Mouse (Mus musculus) cerebellum, postnatal 4 days (tissue): ENCODE results near the gene Zbtb20.

ENCODE experiments used
- DNase-seq, 2 experiments: peaks; one replicate each; pipeline ENCODE4 v3.0.0; 2022; ENCODE audit warnings: low spot score in 2 of 2, mixed read lengths in 1 of 2

Gene Zbtb20

GRCm38 (mm10) chr16:43561956-43562355 lies 686.3 kb downstream of the Zbtb20 start:
- no peak for DNase-seq

- no peak for DNase-seq
Measured at GRCm38 (mm10) chr16:43565872-43566271, 690.2 kb downstream of the Zbtb20 start.

GRCm38 (mm10) chr16:43566511-43566910 lies 690.8 kb downstream of the Zbtb20 start:
- no peak for DNase-seq

DNA sequence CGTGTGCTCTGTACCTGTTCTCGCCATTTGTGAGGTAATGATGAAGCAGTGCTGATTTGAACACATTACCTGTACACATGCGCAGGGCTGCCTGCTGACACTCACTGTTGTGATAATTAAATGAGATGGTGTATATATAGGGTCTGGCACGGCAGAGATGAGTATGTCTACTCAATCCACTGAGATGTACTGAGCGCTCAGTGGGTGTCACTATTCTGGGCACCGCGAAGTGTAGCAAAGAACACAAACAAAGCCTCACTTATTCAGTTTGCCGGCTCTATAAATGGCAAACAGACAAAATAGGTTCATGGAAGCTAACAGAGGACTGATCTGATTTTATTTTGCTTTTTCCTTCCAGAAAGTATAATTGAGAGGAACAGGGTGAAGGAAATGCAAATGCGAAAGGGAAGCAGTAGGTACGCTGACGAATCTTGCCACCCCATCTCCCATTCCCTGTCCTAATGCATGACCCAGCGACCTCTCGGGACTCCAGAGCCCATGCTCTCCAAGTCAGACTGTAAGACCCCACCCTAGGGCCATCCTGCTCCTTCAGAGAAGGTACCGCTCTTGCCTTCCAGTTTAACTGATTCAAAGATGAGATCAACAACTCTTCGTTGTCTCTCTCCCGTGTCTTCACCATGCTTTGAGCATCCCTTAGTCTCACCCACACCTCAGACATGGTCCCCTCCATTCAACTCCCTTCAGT lies 695.8 kb downstream of the Zbtb20 start:
- DNase-seq = no peak

- no peak for DNase-seq
Measured at GRCm38 (mm10) chr16:43572171-43572570, 696.5 kb downstream of the Zbtb20 start.

GRCm38 (mm10) chr16:43572766-43573165 lies 697.1 kb downstream of the Zbtb20 start:
- DNase-seq = no peak

DNA sequence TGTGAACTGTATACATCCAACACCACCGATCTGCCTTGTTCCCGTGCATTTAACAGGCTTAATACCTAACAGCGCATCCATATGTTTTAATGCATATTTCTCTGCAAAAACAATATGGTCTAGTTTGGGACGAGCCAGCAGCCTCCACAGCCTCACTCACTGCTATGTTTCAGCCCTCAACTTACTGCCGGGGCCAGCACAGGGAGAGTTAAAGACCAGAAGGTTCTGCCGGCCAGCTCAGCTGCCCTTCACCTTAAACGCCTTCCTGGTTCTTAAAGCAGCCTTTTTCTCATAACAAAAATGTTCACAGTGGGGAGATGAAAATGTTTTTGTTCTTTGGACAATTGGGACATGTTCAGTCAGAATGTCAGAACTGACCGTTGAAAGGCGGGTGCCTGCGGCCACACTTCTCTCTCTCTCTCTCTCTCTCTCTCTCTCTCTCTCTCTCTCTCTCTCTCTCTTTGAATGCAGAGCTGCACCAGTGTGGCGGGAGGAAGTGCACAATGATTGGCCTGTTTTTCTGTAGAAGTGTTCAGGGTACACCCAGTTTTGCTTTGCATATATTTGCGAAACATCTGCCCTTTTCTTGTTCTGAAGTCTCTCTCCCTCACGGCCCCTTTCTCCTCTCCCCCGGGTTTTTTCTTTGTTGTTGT lies 697.6 kb downstream of the Zbtb20 start:
- DNase-seq = no peak

- peak; percentile 91 to 94 for DNase-seq
Measured at GRCm38 (mm10) chr16:43574006-43574764, 698.5 kb downstream of the Zbtb20 start.

GRCm38 (mm10) chr16:43575066-43575465 lies 699.4 kb downstream of the Zbtb20 start:
- DNase-seq = no peak

DNA sequence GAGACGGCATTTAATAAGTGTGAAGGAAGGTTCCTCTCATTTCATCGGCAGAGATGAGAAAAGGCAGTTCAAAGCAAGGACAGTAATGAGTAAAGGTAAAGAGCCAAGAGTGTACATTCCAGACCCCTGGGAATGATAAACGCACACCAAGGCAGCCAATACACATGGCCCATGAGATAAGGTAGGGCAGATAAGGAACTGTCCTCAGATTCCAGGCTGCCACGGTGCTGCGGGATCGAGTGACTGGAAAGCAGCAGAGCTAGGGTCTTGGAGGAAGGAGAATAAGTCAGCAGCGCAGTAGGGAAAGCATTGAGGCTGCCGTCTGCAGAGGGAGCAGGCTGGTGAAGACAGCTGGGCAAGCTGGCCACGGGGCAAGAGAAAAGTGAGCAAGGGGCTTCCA lies 699.8 kb downstream of the Zbtb20 start:
- DNase-seq = no peak

GRCm38 (mm10) chr16:43577399-43577798 lies 701.7 kb downstream of the Zbtb20 start:
- peak in 1 of 2 experiments; percentile 27 for DNase-seq

DNA sequence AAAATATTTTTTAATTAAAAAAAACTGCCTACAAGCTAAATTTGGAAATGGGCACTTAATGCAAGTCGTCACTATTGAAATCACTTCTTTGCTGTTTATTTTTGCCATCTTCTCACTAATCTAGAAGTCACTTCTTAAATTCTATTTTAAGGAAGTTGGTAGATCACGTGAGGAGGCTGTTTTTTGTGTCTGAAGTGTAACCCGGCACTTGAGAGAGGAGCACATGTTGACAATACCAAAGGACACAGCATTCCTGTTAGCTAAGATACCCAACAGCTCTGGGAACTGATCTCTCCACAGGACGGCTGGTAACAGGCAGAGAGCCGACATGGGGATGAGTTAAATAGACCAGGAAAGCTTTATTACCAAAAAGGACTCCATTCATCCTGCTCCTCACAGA lies 702.7 kb downstream of the Zbtb20 start:
- DNase-seq = no peak

DNA sequence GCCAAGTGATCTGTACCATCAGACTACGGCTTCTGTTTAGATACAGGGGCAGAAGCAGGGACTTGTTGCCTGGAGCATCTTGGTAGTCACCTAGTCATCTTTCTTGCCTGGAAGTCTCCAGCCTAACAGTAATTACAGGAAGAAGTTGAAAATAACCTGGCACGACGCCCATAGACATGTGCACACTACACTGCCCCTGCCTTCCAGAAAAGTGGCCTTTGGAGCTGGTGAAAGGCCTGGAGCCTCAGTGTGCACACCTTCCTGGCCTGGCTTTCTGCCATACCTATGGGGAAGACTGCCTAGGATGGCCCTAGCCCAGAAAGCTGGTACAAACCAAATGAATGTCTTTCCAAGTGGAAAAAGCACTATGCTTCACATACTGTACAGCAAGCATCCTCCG lies 703.4 kb downstream of the Zbtb20 start:
- DNase-seq = peak in 1 of 2 experiments; percentile 28

DNA sequence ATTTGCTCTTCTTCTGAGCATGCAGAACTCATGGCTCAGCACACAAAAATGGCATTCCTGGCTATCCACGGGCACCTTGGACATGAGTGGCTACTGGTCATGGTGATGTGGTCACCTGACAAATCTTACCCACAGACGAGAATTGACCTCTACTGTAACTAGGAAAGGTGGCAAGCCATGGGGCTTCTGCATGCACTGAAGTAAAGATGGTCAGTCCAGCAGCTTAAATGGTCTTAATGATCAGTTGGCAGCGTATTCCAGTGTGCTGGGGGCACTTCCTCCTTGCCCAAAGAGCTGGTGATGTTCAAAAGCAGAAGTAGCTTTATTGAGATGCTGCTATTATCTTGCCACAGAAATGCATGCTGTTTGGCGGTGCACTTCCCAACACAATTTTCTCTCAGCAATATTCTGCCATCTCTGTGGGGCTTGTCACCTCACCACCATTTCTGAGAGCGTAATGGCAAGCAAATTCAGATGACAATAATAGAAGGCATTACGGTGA lies 704.7 kb downstream of the Zbtb20 start:
- DNase-seq = no peak

DNA sequence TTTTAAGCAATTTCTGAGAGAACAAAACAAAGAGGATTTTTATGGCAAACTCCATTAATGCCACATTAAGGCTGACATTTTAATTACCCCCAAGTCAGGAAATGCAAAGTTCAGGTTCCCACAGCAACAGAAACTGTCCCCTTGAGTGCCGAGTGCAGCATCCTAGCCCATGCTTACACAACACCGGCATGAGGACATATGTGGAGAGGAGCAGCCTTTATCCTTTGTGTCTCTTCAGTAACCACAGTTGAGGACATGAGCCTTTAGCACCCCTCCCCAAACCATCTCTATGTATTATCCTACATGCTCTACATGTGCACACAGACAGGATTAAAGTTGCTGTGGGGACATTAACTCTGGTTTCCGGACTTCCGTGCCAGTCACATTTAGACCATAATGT lies 705.9 kb downstream of the Zbtb20 start:
- DNase-seq = no peak

DNA sequence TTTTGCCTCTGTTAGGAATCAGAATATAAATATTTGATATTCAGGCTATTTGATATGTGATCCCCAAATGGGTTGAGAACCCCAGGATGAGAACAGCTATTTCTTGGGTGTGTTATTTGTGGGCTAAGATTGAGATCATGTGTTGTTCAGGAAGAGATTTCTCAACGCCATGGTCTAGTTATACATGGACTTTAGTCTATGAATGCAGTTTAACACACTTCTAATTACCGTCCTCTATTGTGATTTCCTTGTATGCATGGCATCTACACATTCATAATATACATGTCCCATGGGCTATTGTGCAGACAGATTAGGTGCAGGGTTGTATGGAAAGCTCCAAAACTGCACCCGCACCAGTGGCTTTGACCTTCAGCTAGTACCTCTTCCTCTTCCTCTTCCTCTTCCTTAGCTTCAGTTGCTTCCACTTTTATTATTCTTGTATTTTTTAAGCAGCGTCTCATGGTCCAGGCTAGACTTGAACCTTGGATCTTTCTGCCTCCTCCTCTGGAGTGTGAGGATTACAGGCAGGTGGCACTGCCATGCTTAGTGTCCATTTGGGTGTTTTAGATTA lies 711.3 kb downstream of the Zbtb20 start:
- no peak for DNase-seq

DNA sequence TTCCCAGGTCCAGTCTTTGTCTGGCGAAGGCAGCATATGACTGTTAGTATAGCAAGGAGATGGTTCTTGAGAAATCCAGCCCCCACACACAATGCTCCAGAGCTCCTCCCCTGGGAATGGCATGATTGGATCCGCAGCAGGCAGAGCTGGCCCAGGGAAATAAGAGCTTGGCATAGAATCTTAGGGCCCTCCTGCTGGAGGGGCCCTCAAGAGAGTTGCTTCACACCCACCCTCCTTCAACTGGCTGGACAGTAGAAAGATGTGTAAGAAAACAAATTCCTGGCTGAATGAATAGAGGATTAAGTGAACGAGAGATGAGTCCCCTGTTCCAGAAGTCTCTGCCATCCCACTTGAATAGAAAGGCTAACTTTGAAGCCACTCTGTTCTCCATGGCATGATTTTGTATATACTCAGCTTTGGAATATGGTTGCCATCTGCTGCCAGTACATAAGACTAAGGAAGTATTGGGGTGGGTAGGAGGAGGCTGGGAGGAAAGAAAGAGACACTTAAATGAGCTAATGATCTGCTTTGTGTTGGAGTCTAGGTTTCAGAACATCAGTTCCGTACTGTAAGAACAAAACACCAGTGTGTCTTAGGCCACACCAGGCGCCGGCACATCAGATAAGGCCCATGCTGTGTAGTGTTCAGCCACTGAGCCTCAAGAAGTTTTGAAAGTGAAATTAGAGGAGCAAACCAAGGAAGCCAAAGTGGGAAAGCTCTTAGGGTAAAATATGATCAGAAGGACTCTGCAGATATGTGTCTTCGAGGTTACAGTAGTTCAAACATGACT lies 715.2 kb downstream of the Zbtb20 start:
- DNase-seq = no peak

DNA sequence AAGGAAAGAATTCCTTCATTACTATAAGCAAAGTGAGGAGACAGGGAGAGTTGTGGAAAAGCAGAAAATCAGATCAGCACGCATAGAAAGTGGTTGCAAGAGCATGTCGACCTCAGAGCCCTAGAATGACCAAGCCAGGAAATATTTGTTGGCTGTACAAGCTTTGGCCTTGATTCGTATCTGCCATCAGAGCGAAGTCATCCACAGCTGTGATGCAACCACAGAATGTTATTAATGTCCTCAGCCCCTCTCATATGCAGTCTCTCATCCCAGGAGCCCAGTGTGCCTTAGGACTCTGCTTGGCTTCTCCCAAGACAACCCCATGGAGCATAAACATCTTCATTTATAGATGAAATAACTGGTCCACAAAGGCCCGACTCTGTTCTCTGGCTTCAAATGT lies 716.4 kb downstream of the Zbtb20 start:
- DNase-seq = no peak

- DNase-seq = no peak
Measured at GRCm38 (mm10) chr16:43592801-43593200, 717.1 kb downstream of the Zbtb20 start.

DNA sequence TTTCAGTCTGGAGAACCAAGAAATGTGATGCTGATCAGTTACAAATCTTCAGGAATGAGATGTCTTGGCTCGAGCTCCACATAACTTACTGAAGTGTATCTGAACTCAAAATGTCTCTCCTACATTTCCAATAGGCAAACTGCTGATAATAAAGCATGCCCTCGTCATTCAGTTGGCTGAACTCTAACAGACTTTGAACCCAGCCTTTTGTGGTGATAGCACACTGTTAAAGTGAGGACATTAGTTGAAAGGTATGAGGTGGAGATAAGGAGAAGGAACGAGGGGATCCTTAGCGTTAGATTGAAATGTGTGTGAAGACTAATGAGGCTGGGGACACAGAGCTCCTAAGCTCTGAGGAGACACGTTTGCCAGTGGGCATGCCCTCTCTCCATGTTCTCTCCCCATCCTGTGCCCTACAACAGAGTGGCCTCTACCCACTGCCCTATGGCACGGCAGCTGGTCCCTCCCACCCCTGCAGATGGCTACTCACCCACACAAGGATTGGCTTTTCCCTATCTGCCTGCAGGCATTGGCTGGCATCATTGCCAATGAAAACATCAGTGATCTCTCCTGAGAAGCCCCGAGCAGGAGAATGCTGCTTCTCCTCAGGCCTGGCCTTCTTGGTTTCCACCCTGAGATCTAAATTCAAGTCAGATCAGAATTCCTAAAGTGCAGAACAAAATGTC lies 721.8 kb downstream of the Zbtb20 start:
- no peak for DNase-seq

DNA sequence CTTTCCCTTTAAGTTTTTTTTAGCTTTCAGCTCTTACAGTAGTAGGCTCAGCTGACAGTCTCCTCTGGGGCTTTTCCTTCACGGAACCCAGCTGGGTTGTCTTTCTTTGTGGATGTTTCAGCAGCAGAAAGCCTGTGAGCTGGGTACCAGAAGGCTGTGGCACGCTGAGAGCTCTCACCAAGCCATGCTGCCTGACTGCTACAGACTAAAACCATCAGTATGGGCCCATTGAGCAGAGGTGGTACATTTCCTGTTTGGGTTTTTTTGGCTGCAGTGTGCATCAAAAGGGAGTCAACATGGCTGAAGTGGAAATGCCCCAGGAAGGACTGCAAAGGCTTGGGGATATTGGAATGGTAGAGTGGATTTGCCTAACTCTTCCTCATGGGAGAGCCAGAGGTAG lies 724.0 kb downstream of the Zbtb20 start:
- no peak for DNase-seq
